Mouse (Mus musculus) spleen, adult 2 months (tissue): Measurements from ENCODE around the gene Vasn.

Source experiments
- CTCF ChIP-seq: fragments of 200-500 bp; IDR thresholded peaks from 2 replicates; pipeline ENCODE4 v1.5.1; 2011; ENCODE audit warnings: mild to moderate bottlenecking, inconsistent platforms; ENCODE audit not compliant: insufficient read depth, insufficient read length, insufficient replicate concordance; ENCODE audit errors: extremely low read depth
- POLR2A ChIP-seq: fragments of 200-500 bp; IDR thresholded peaks from 2 replicates; pipeline ENCODE4 v1.6.1; 2011; ENCODE audit warnings: low read depth, low read length, inconsistent platforms

- no peak for TF ChIP-seq CTCF
- TF ChIP-seq POLR2A = no peak
These were observed 15.6 kb downstream of the Vasn start for GRCm38 (mm10) chr16:4655251-4655734.
